Comparison of ENCODE assay signal across 9 mouse cellular contexts in genomic region chr9:21163086-21164050, GRCm38 (mm10). TPM values are rescaled to one million over a fixed set of nuclear protein-coding genes. Genes with fewer than 3 reads are reported as not detected.
DNase-seq lines count a peak whose midpoint lies in the region; ATAC-seq and TF ChIP-seq lines count a peak whose summit lies in the region.
"Had no signal": no experiment of that assay in that cellular context is flagged by ENCODE, and none has a peak within 500 bp of the region (broad histone marks: within the 10 kb centered on the region; RNA-seq: fewer than 3 reads in every experiment).

No protein-coding gene starts in this region.

- no peak overlapping the region for H3K9ac ChIP-seq in heart, embryonic 14.5 days (ENCODE audit: low read length)
- H3K9ac ChIP-seq in midbrain, postnatal 0 days (replicated peaks; ENCODE audit: low read length, poor library complexity, severe bottlenecking), result no peak overlapping the region
- H3K9ac ChIP-seq in midbrain, embryonic 14.5 days (replicated peaks; ENCODE audit: low read length), result no peak overlapping the region
- no peak overlapping the region for H3K9ac ChIP-seq in limb, embryonic 13.5 days

- no peaks in the 10 kb centered on the region for H3K36me3 ChIP-seq in heart, embryonic 14.5 days (ENCODE audit: control insufficient read depth, insufficient read depth, low read length)
- no peaks in the 10 kb centered on the region for H3K36me3 ChIP-seq in midbrain, postnatal 0 days (ENCODE audit: insufficient read depth, low read length)
- no peaks in the 10 kb centered on the region for H3K36me3 ChIP-seq in midbrain, embryonic 14.5 days (ENCODE audit: control insufficient read depth, insufficient read depth, low read length)
- no peaks in the 10 kb centered on the region for H3K36me3 ChIP-seq in limb, embryonic 13.5 days

- peaks cover 42% of the 10 kb centered on the region for H3K27me3 ChIP-seq in heart, embryonic 14.5 days (ENCODE audit: control insufficient read depth, insufficient read depth, low read length)
- peaks cover 49% of the 10 kb centered on the region for H3K27me3 ChIP-seq in midbrain, postnatal 0 days (ENCODE audit: insufficient read depth, low read length)
- peaks cover 55% of the 10 kb centered on the region for H3K27me3 ChIP-seq in midbrain, embryonic 14.5 days (ENCODE audit: control insufficient read depth, insufficient read depth, low read length)
- H3K27me3 ChIP-seq in limb, embryonic 13.5 days, result peaks cover 72% of the 10 kb centered on the region
- H3K27me3 ChIP-seq: Patski had no signal

- peaks cover 27 to 41% of the 10 kb centered on the region in 2 experiments for H3K4me1 ChIP-seq in heart, embryonic 14.5 days (ENCODE audit: control insufficient read depth in 2 of 2, insufficient read depth in 2 of 2, low read length in 2 of 2)
- H3K4me1 ChIP-seq in midbrain, postnatal 0 days (ENCODE audit: insufficient read depth, low read length), result peaks cover 3% of the 10 kb centered on the region; the same call in 1 of the 2 replicates
- no peaks in the 10 kb centered on the region; the same call in 1 of the 2 replicates for H3K4me1 ChIP-seq in midbrain, embryonic 14.5 days (ENCODE audit: control insufficient read depth, insufficient read depth, low read length)
- H3K4me1 ChIP-seq in limb, embryonic 13.5 days, result peaks cover 48% of the 10 kb centered on the region

- no peaks in the 10 kb centered on the region for H3K9me3 ChIP-seq in heart, embryonic 14.5 days (ENCODE audit: control insufficient read depth, low read length)
- H3K9me3 ChIP-seq in midbrain, postnatal 0 days (ENCODE audit: low read length), result no peaks in the 10 kb centered on the region
- H3K9me3 ChIP-seq in midbrain, embryonic 14.5 days (ENCODE audit: control insufficient read depth, low read length), result no peaks in the 10 kb centered on the region
- H3K9me3 ChIP-seq in limb, embryonic 13.5 days, result peaks cover 3% of the 10 kb centered on the region; the same call in 1 of the 2 replicates

- peak overlapping the region; percentile 98 for H3K4me2 ChIP-seq in heart, embryonic 14.5 days (ENCODE audit: low read length)
- no peak overlapping the region for H3K4me2 ChIP-seq in midbrain, postnatal 0 days (ENCODE audit: low read depth, low read length, poor library complexity, severe bottlenecking)
- no peak overlapping the region for H3K4me2 ChIP-seq in midbrain, embryonic 14.5 days (ENCODE audit: low read length)
- H3K4me2 ChIP-seq in limb, embryonic 13.5 days (replicated peaks), result peak overlapping the region; percentile 92

- DNase-seq in heart, postnatal 14 days, result no peak
- DNase-seq in midbrain, postnatal 0 days (ENCODE audit: low spot score), result peak; percentile 39
- DNase-seq in midbrain, embryonic 14.5 days, result no peak
- peak; percentile 48 for DNase-seq in testis, postnatal 10 days (ENCODE audit: low spot score)
- DNase-seq in yolk sac, embryonic 10.5 days (ENCODE audit: low spot score), result no peak
- no peak for DNase-seq in adrenal gland, adult 8-10 months

- 41% methylated on average over 11 of the region's 11 CpGs for WGBS in heart, embryonic 14.5 days
- WGBS in midbrain, postnatal 0 days, result 38% methylated on average over 11 of the region's 11 CpGs
- 34% methylated on average over 11 of the region's 11 CpGs for WGBS in midbrain, embryonic 14.5 days
- WGBS in limb, embryonic 13.5 days, result 31% methylated on average over 11 of the region's 11 CpGs

- no peak for TF ChIP-seq CTCF in midbrain, postnatal 0 days (IDR thresholded peaks at IDR 0.05)

- H3K27ac ChIP-seq in heart, embryonic 14.5 days (replicated peaks in 1 of 2; ENCODE audit: control insufficient read depth in 1 of 2, insufficient read depth in 1 of 2, low read depth in 2 of 2, low read length in 2 of 2), result no peak overlapping the region
- no peak overlapping the region for H3K27ac ChIP-seq in midbrain, postnatal 0 days (ENCODE audit: low read depth, low read length)
- no peak overlapping the region for H3K27ac ChIP-seq in midbrain, embryonic 14.5 days (replicated peaks; ENCODE audit: low read depth, low read length)
- H3K27ac ChIP-seq in limb, embryonic 13.5 days, result no peak overlapping the region

- peak overlapping the region in 1 of 2 experiments; percentile 61; a peak in 1 of 4 replicates for H3K4me3 ChIP-seq in heart, embryonic 14.5 days (ENCODE audit: control insufficient read depth in 1 of 2, insufficient read depth in 1 of 2, low read depth in 1 of 2, low read length in 2 of 2)
- H3K4me3 ChIP-seq in midbrain, postnatal 0 days (ENCODE audit: low read depth, low read length), result no peak overlapping the region
- H3K4me3 ChIP-seq in midbrain, embryonic 14.5 days (replicated peaks; ENCODE audit: low read depth, low read length), result no peak overlapping the region
- 0 out of 2 replicates have a peak overlapping the region, but pooled peaks have one; percentile 57 for H3K4me3 ChIP-seq in limb, embryonic 13.5 days

- ATAC-seq in heart, embryonic 14.5 days (ENCODE audit: insufficient number of reproducible peaks, insufficient read depth, low FRiP score, low read depth), result no peak
- ATAC-seq in midbrain, postnatal 0 days (ENCODE audit: low FRiP score), result no peak
- ATAC-seq in midbrain, embryonic 14.5 days (ENCODE audit: low FRiP score, low TSS enrichment), result no peak
- no peak for ATAC-seq in limb, embryonic 13.5 days (ENCODE audit: low FRiP score, low read depth)
- ATAC-seq: Patski had no signal

- intact Hi-C loops in heart, postnatal 14 days (cut with DNase I), result no loop called here

RNA-seq across cellular contexts. Expression of gene Pde4a, which starts 2.1 kb away (rescaled TPM):
- 11.0 and 11.8 TPM in 2 replicates for polyA plus RNA-seq in heart, embryonic 14.5 days (2014; fragmentation: Nextera tagmentation; extraction: Ambion mirVana)
- 10 to 100 TPM; 36.7 to 37.5 TPM for total RNA-seq in heart, postnatal 14 days (2021)
- total RNA-seq in midbrain, postnatal 0 days (2014; rRNA removed), result 40.7 and 46.5 TPM in 2 replicates
- 59.8 and 63.8 TPM in 2 replicates for polyA plus RNA-seq in midbrain, postnatal 0 days (2015; fragmentation: Nextera tagmentation; extraction: Ambion mirVana)
- 28.4 and 32.3 TPM in 2 replicates for polyA plus RNA-seq in midbrain, embryonic 14.5 days (2014; fragmentation: Nextera tagmentation; extraction: Ambion mirVana)
- polyA plus RNA-seq in limb, embryonic 13.5 days (2015; fragmentation: Nextera tagmentation; extraction: Ambion mirVana), result 5.4 and 6.1 TPM in 2 replicates
- total RNA-seq in adrenal gland, adult 8-10 months (2022), result 10 to 100 TPM in 2 of 4 experiments, 1 to 10 TPM in 2; 5.7 to 13.4 (median 9.8) TPM

RNA-seq across cellular contexts. Expression of gene Cdc37, which starts 13.6 kb away (rescaled TPM):
- 209 and 212 TPM in 2 replicates for polyA plus RNA-seq in heart, embryonic 14.5 days (2014; fragmentation: Nextera tagmentation; extraction: Ambion mirVana)
- total RNA-seq in heart, postnatal 14 days (2021), result 100 to 1,000 TPM; 151 to 157 TPM
- 29.0 and 37.7 TPM in 2 replicates for total RNA-seq in midbrain, postnatal 0 days (2014; rRNA removed)
- 179 and 186 TPM in 2 replicates for polyA plus RNA-seq in midbrain, postnatal 0 days (2015; fragmentation: Nextera tagmentation; extraction: Ambion mirVana)
- polyA plus RNA-seq in midbrain, embryonic 14.5 days (2014; fragmentation: Nextera tagmentation; extraction: Ambion mirVana), result 213 and 223 TPM in 2 replicates
- polyA plus RNA-seq in limb, embryonic 13.5 days (2015; fragmentation: Nextera tagmentation; extraction: Ambion mirVana), result 320 and 346 TPM in 2 replicates
- total RNA-seq in adrenal gland, adult 8-10 months (2022), result 100 to 1,000 TPM; 162 to 190 (median 174) TPM

RNA-seq across cellular contexts. Expression of gene Tyk2, which starts 32.3 kb away (rescaled TPM):
- 11.2 and 11.9 TPM in 2 replicates for polyA plus RNA-seq in heart, embryonic 14.5 days (2014; fragmentation: Nextera tagmentation; extraction: Ambion mirVana)
- total RNA-seq in heart, postnatal 14 days (2021), result 1 to 10 TPM; 9.2 TPM
- total RNA-seq in midbrain, postnatal 0 days (2014; rRNA removed), result 9.8 and 9.9 TPM in 2 replicates
- polyA plus RNA-seq in midbrain, postnatal 0 days (2015; fragmentation: Nextera tagmentation; extraction: Ambion mirVana), result 4.8 and 5.4 TPM in 2 replicates
- polyA plus RNA-seq in midbrain, embryonic 14.5 days (2014; fragmentation: Nextera tagmentation; extraction: Ambion mirVana), result 7.4 and 8.5 TPM in 2 replicates
- 13.7 and 16.5 TPM in 2 replicates for polyA plus RNA-seq in limb, embryonic 13.5 days (2015; fragmentation: Nextera tagmentation; extraction: Ambion mirVana)
- total RNA-seq in adrenal gland, adult 8-10 months (2022), result 10 to 100 TPM; 15.3 to 30.3 (median 23.0) TPM

Comparison
In these comparisons a context has a peak if more than half of its experiments do, and no peak if none do; other contexts are left out.
1. DNase-seq: peak in midbrain, postnatal 0 days (single experiment) and testis, postnatal 10 days (single experiment); none in heart, postnatal 14 days (0 of 2), midbrain, embryonic 14.5 days (single experiment), yolk sac, embryonic 10.5 days (single experiment) and adrenal gland, adult 8-10 months (single experiment).
2. H3K4me2 ChIP-seq: peak in heart, embryonic 14.5 days (single experiment) and limb, embryonic 13.5 days (single experiment); none in midbrain, postnatal 0 days (single experiment) and midbrain, embryonic 14.5 days (single experiment).